Mouse (Mus musculus): ENCODE measurements around the gene Cct8l1.
A peak's percentile ranks its signal among the peaks of the same experiment; 100 is the strongest.

The Cct8l1 gene

DNA sequence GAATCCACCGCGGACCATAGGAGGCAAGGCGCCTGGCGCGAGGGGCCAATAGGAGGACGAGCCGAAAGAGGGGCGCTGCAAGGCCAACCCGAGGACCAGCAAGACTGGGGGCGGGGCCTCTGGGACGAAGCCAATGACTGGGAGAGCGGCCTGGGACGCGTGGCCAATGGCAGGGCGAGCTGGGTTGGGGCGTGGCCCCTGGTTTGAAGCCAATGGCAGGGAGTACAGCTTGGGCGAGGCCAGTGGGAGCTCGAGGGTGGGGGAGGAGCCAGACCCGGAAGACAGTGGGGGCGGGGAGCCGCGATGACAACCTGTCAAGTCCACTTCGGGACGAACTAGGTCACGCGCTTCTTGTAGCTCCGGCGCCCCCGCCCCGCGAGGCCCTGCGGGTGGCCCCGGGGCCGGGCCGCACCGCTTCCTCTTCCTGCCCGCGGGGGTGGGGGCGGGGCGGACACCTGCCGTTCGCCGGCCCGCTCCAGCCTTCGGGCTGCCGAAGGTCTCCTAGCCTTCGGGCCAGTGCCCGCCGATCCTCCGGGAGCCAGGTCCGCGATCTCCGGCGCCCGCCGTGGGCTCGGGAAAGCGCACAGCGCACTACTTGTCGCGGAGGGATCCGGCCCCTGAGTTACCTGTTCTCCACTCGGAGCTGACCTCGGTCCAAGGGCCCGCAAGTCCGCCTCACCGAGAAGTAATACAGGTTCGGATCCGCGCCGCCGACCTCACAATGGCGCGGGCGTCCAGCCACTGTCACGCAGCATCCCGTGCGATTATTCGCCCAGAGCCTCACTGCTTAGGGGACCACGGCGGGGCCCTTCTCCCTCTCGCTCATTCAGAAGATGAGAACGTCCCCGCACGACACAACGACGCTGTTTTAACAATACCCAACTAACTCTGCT is 13.9 kb downstream of the Cct8l1 start:
- peak; percentile 98 to 100 for DNase-seq (ENCODE audit: low spot score in 2 of 2)

DNA sequence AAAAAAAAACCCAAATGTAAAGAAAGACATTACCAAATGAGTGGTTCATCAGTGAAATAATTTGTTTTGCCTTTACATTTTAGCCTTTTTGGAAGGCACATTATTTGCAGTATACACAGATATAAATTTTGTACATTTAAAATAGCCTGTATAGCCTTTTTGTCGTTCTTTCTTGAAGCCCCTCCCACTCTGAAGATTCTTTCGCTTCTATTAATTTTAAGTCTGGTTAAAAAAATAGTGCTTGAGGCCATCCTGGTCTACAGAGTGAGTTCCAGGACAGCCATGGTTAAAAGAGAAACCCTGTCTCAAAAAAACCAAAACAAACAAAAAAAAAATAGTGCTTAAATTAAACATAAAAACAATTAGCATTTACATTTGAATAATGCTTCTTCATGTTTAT is 14.8 kb downstream of the Cct8l1 start:
- DNase-seq (ENCODE audit: low spot score in 2 of 2), result no peak

DNA sequence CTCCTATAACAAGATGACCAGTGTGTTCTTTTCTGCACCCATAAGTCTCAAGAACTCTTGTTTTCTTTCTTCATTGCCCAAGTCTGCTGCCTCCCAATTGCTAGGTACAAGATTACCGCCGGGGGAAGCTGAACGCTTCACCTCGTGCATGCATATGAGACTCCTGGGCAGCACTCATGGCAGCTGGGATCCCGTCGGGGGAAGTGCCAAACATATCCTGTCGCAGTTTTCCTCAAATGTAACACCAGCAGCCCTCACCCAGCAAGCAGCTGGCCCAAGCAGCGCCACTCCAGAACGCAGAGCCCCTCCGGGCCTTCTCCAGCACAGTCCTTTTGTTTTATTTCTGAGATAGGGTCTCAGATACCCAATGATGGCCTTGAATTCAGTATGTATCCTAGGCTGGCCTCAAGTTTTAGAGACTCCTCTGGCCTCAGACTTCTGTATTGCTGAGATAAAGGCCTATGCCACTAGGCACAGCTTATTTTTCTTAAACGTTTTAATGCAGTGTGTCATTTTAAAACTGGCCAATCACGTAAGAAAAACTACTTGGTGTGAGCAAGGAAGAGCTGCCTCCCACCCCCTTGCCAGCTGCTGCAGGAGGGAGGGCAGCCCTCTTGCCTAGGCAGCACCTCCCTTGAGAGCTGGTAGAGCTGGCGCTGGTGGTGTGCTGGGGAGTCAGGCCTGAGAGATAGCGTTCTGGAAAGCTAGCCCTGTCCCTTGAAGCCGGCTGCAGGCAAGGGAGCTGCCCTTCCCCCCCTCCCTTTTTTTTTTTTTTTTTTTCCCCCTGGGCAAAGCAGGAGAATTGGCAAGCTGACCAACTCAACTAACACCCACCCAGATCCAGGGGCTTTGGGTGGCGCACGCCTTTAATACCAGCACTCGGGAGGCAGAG is 16.6 kb downstream of the Cct8l1 start:
- DNase-seq (ENCODE audit: low spot score in 2 of 2), result no peak

DNA sequence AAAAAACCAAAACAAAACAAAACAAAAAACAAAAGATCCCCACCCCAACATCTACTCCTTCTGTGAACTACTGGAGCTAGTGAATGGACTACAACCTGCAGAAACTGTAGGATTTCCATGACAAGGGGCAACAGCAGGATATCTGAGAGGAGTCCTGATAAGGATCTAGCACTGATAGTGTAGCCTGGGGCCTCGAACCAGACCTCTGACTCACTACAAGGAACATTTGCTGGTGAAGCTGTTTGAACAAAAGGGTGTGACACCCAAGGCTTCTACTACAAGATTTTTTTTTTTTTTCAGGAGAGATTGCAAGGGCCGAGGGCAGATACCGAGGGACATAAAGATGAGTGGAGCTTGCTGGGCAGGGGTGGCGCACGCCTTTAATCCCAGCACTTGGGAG is 17.4 kb downstream of the Cct8l1 start:
- DNase-seq (ENCODE audit: low spot score in 2 of 2), result no peak

DNA sequence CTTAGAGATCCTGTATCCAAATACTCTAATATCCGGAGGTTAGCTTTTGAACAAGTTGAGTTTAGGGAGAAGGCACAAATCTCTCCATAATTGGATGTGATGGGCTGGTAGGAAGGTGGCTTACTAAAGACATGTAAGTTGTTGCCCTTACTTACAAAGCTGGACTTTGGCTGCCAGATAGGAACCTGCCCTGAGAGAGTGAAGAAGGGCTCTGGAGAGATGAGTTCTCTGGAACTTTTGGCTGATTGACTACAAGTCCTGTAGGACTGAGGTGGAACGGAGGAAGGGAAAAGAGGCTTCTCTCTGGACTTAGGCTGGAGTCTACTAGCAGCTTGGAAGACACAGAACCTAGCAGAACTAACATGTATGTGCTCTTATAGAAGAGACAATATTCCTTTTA is 19.7 kb downstream of the Cct8l1 start:
- no peak for DNase-seq (ENCODE audit: low spot score in 2 of 2)

DNA sequence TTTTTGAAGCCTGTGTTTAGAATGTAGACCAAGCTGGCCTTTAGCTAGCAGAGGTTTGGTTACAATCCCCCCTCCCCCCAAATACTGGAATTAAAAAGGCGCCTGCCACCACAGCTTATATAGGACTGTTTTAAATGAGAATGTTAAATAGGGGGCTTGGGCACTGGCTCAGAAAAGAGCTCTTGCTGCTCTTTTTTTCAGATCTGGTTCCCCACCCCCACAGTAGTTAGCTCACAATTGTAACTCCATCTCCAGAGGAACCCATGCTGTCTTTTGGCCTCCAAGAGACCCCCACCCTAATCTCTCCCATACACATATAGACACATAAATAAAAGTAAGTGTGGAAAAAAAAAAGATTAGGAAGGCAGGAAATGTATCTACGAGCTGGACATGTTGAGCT is 20.6 kb downstream of the Cct8l1 start:
- DNase-seq (ENCODE audit: low spot score in 2 of 2), result no peak

DNA sequence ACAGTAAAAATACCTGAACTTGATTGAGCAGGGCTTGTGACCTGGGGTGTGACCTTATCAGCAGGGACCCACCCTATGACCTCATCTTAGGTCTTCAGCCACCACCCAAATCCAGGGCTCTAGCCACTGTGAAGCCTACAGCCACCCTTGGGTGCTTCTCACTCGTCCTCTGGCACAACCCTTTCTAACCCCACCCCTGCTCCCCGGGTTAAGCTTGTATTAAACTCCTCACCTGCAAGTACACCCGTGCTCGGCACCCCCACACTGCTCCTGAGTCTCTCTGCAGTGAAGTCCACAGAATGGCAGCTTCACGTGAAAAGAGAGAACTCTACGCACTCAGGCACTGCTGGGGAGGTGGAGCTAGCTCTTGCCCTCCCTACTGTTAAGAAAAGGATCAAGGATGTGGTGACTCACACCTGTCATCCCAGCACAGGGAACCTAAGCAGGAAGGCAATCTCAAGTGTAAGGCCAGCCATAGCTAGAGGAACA is 21.1 kb downstream of the Cct8l1 start:
- no peak for DNase-seq (ENCODE audit: low spot score in 2 of 2)

DNA sequence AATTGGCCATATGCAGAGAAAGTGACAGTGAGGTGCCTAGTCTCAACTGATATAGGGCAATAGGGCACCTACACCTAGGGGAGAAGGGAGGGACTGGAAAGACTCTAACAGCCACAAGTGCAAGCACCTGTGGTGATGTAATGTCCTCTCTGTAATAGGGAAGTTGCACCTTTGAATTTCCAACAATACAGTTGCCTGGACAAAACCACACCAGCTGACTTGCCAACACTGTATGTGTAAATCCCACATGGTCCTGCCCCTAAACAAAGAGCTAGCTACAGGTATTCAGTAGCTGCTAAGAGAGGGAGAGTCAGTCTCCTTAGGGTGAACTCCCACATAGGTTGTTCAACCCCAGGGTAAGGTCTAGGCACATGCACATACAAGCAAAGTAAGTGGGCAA is 24.5 kb downstream of the Cct8l1 start:
- no peak for DNase-seq (ENCODE audit: low spot score in 2 of 2)

DNA sequence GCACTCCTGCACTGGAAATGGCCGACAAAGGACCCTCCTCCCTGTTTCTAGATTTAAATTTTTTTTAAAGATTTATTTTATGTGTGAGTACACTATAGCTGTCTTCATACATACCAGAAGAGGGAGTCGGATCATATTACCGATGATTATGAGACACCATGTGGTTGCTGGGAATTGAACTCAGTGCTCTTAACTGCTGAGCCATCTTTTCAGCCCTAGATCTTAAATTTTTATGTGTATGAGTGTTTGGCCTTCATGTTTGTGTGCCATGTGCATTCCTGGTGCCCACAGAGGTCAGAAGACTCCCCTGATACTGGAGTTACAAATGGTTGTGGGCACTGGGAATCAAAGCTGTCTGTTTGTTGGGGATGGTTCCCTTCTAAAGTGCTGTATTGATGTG is 25.1 kb downstream of the Cct8l1 start:
- DNase-seq (ENCODE audit: low spot score in 2 of 2), result no peak

DNA sequence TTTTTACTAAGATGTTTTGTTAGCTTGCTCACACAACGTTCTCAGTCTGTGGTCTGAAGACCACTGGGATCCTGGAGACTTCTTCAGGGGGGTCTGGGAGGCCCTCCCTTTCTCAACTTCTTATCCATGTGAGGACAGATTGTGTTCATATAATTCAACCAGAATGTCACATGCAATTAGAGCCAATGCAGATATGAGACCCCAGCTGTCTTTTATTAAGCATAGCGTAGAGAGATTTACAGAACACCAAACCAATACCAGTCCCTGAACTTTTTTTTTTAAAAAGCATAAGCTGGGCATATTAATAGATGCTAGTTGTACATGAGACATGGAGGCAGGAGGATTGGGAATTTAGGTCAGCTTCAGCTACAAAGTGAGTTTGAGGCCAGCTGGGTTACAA is 25.8 kb downstream of the Cct8l1 start:
- no peak for DNase-seq (ENCODE audit: low spot score in 2 of 2)

DNA sequence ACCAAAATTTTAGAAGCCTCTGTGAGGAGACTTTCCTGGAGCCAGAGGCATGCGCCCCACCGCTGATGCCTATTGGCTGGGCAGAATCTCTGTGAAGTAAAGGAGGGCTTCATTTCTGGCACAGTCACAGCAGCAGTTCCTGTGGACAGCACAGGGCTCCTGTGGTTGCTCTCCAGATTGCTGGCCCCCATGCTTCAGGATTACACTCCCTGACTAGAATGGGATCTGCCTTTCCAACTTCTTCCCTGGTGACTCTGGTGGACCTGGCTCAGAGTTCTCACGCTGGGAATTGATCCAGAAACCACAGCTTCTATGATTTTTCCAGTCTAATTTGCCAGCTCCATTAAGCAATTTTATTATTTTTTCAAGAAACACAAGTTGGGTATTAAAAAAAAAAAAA is 28.2 kb downstream of the Cct8l1 start:
- no peak for DNase-seq (ENCODE audit: low spot score in 2 of 2)

DNA sequence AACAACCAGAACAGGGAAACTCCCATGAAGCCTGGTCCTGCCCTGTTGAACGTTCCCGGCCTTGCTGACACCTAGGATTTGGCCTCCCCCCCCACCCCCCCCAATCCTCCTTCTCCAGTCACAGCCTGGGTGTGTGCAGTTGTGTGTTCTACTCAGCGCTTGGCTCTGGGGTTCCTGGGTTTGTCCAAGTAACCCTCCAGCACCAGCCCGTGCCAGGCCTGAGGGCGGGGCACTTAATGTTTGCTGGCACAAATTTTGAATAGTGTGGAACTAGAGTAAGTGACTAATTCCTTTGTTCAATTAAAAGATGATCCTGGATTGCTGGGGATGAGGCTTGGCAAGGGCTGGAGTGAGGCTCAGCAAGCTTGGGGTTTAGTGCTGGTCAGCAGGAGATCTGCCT is 28.7 kb downstream of the Cct8l1 start:
- DNase-seq (ENCODE audit: low spot score in 2 of 2), result no peak

DNA sequence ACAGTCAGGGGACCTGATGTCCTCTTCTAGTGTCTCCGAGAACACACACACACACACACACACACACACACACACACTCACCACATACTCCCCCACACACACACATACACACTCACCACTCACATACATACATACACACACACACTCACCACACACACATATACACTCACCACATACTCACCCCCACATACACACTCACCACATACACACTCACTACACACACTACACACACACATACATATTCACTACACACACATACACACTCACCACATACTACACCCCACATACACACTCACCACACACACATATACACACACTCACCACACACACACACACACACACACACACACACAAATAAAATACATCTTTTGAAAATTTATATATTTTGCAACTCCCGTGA is 31.0 kb downstream of the Cct8l1 start:
- DNase-seq (ENCODE audit: low spot score in 2 of 2), result no peak

DNA sequence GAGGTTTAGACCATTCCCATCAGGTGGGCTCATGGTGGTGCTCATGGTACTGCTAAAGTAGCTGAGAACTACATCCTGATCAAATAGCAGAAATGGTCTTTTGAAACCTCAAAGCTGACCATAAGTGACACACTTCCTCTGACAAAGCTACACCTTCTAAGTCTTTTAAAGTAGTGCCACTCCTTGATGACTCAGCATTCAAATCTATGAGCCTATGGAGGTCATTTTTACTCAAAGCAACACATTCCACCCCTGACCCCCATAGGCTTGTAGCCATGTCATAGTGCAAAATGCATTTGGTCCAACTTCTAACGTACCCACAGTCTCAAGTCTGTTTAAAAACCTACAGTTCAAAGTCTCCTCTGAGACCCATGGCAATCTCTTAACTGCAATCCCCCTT is 35.0 kb downstream of the Cct8l1 start:
- DNase-seq (ENCODE audit: low spot score in 2 of 2), result no peak

DNA sequence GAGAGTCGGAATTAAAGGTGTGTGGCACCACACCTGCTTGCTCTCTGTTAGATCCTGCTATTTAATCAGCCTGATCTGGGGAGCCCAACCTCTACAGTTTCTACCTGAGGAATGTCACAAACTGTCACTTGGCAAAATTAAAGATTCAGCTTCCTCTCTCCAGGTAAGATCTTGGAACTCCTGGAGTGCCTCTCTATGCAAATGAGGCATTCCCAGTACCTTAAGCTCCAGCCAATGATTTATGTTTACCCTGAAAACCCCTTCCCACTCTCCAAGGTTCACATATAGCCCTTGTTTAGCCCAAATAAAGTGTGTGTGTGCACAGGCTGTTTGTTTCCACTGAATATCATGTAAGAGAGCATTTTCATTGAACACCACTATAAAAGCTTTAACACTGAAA is 38.3 kb downstream of the Cct8l1 start:
- no peak for DNase-seq (ENCODE audit: low spot score in 2 of 2)

DNA sequence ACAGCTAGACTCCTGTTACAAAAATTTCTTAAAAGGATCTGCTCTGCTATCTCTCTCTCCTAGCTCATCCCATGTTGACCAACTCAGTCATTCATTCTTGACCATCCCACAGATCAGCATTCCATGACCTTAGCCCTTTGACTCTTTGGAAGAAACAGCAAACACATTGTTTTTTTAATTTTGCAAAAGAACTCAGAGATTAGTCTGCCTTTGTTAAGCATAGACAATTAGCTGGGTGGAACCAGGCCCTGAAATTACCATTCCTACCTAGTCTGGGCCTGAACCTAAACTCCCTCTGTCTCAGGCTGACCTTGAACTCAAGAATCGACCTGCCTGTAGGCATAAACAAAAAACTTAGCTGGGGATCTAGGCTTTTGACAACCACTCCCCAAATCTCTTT is 38.8 kb downstream of the Cct8l1 start:
- no peak for DNase-seq (ENCODE audit: low spot score in 2 of 2)

DNA sequence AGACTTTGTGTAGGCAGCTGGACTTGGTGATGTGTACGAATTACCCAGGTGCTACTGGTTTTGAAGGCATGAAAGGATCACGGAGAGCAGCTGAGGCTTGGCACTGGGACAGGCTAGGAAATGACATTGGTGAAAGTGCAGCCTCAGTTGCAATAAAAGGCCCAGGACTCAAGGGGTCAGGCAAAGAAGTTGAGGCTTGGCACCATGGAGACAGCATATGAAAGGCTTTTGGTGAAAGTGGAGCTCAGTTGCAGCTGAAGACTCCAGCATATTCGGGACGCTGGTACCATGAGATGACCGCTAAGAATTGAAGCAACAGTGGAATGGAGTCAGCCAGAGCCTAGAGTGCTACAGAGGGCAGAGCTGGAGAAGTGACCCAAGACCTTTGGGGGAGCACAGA is 39.8 kb downstream of the Cct8l1 start:
- DNase-seq (ENCODE audit: low spot score in 2 of 2), result no peak

DNA sequence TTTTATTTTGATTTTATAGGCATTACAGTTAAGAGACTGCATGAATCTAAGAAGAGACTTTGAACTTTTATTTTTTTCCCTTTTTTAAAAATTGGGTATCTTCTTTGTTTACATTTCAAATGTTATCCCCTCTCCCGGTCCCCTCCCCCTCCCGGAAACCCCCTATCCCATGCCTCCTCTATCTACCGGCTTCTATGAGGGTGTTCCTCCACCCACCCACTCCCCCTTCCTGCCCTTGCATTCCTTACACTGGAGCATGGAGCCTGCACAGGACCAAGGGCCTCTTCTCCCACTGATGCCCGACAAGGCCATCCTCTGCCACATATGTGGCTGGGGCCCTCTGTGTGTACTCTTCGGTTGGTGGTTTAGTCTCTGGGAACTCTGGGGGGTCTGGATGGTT is 40.5 kb downstream of the Cct8l1 start:
- no peak for DNase-seq (ENCODE audit: low spot score in 2 of 2)

Data from frontal cortex, postnatal 25 days (tissue).